Mouse (Mus musculus): ENCODE results near the gene Nalcn. TPM values are rescaled to one million over a fixed set of nuclear protein-coding genes. Genes with fewer than 3 reads are reported as not detected.

The Nalcn gene
- total and polyA plus RNA-seq, 3 experiments = 0.03 TPM; not detected in 2

DNA sequence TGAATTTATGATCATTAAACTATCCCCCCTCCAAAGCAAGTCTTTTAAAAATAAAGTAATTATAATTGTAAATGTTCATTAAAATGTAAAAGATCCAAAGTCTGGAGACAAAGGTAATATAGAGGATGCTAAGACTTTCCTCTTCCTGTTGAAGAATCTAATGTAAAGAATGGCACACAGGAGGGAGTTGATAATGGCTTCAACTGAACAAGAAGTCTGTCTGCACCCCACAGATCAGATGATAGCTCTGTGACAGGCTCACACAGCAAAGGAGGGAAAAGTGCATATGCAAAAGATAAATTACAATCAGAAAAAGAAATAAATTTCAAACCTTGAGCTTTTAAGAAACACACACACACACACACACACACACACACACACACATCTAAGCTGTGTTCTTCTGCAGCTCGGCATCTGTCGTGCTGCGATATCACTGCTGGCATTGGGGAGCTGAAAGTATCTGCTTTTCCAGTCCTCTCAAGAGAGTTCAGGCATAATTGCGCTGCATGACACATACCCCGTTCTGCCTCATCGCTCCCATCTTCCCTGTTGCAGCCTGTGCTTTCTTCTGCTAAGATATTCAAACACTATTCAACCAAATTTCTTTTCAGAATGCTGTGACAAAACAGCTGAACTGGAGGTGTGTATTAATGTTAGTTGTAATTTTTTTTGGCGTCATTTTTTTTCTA lies 250.6 kb downstream of the Nalcn start:
- no peaks in the 10 kb centered on the region for H3K4me1 ChIP-seq (ENCODE audit: control insufficient read depth in 1 of 2, insufficient read depth in 2 of 2, low read length in 2 of 2)
- no peaks in the 10 kb centered on the region; a peak in 1 of 4 replicates for H3K27me3 ChIP-seq (ENCODE audit: control insufficient read depth in 1 of 2, insufficient read depth in 2 of 2, low read length in 2 of 2)
- no peak overlapping the region for H3K9ac ChIP-seq (ENCODE audit: control insufficient read depth, low read depth, low read length, poor library complexity, severe bottlenecking)
- TF ChIP-seq RCOR1 (IDR thresholded peaks at IDR 0.05; ENCODE audit: low read depth, low read length) = no peak
- no peak for TF ChIP-seq MEF2A (IDR thresholded peaks at IDR 0.05; ENCODE audit: extremely low read depth, insufficient replicate concordance, low read depth, low read length, poor library complexity, severe bottlenecking)
- TF ChIP-seq UBTF (IDR thresholded peaks at IDR 0.05; ENCODE audit: borderline replicate concordance, insufficient read depth, low read depth, low read length) = no peak
- no peak for TF ChIP-seq NRF1 (IDR thresholded peaks at IDR 0.05; ENCODE audit: insufficient read depth, low read depth, low read length, poor library complexity, severe bottlenecking)
- no peak for TF ChIP-seq ETS1 (IDR thresholded peaks at IDR 0.05; ENCODE audit: low read depth, low read length)
- no peak for TF ChIP-seq HCFC1 (IDR thresholded peaks at IDR 0.05; ENCODE audit: low read depth, low read length)
- no peak for TF ChIP-seq MAFK (IDR thresholded peaks at IDR 0.05; ENCODE audit: borderline replicate concordance, low read depth, low read length)
- no peak for TF ChIP-seq ZNF384 (IDR thresholded peaks at IDR 0.05; ENCODE audit: low read depth, low read length)
- no peak for TF ChIP-seq GATA1 (IDR thresholded peaks at IDR 0.05; ENCODE audit: low read depth, low read length)
- no peak for TF ChIP-seq ZC3H11A (IDR thresholded peaks at IDR 0.05; ENCODE audit: low read depth, low read length)
- no peak for TF ChIP-seq ZMIZ1 (IDR thresholded peaks at IDR 0.05; ENCODE audit: low read depth, low read length)
- no peak for TF ChIP-seq EP300 (IDR thresholded peaks at IDR 0.05; ENCODE audit: low read depth in 1 of 2, low read length in 2 of 2)
- no peak for TF ChIP-seq E2F4 (IDR thresholded peaks at IDR 0.05; ENCODE audit: borderline replicate concordance, low read depth, low read length)
- no peak for TF ChIP-seq POLR2AphosphoS2 (IDR thresholded peaks at IDR 0.05; ENCODE audit: low read length)
- H3K9me3 ChIP-seq (replicated peaks; ENCODE audit: insufficient read depth, low read length) = no peaks in the 10 kb centered on the region
- no peak overlapping the region for H3K27ac ChIP-seq (ENCODE audit: control insufficient read depth, low read depth, low read length)
- no peaks in the 10 kb centered on the region for H3K79me2 ChIP-seq (ENCODE audit: control insufficient read depth, insufficient read depth, low read length, poor library complexity)
- H3K36me3 ChIP-seq (ENCODE audit: control insufficient read depth in 1 of 2, insufficient read depth in 2 of 2, low read length in 2 of 2) = no peaks in the 10 kb centered on the region
- no peak overlapping the region for H3K4me3 ChIP-seq (ENCODE audit: control insufficient read depth in 1 of 2, insufficient read depth in 1 of 2, low read depth in 2 of 2, low read length in 2 of 2)
- no peak for DNase-seq (ENCODE audit: low read depth, low spot score)

GRCm38 (mm10) chr14:123371522-123371921 lies 255.4 kb downstream of the Nalcn start:
- peak; percentile 92 for TF ChIP-seq RAD21 (IDR thresholded peaks at IDR 0.05; ENCODE audit: low read depth, low read length)
- peak; percentile 79 for TF ChIP-seq ZC3H11A (IDR thresholded peaks at IDR 0.05; ENCODE audit: low read depth, low read length)
- TF ChIP-seq E2F4 (IDR thresholded peaks at IDR 0.05; ENCODE audit: borderline replicate concordance, low read depth, low read length) = no peak
- TF ChIP-seq CTCF (IDR thresholded peaks at IDR 0.05 in 2 of 3, conservative IDR thresholded peaks at IDR 0.05 in 1 of 3; ENCODE audit: control insufficient read depth in 1 of 3, insufficient read depth in 1 of 3, low read depth in 2 of 3, low read length in 3 of 3, poor library complexity in 1 of 3, severe bottlenecking in 1 of 3) = peak; percentile 52 to 78 (median 66)
- 0 out of 2 replicates have a peak, but pooled peaks have one; percentile 26 for TF ChIP-seq BHLHE40 (IDR thresholded peaks at IDR 0.05; ENCODE audit: borderline replicate concordance, low read depth, low read length)
- TF ChIP-seq EP300 (IDR thresholded peaks at IDR 0.05; ENCODE audit: low read depth in 1 of 2, low read length in 2 of 2) = no peak
- peak; percentile 79 for TF ChIP-seq SMC3 (IDR thresholded peaks at IDR 0.05; ENCODE audit: low read depth, low read length)
- Histone ChIP-seq H3K9ac (ENCODE audit: control insufficient read depth, low read depth, low read length, poor library complexity, severe bottlenecking) (no peak overlapping the region), H3K79me2 (ENCODE audit: control insufficient read depth, insufficient read depth, low read length, poor library complexity) (no peaks in the 10 kb centered on the region), H3K27ac (ENCODE audit: control insufficient read depth, low read depth, low read length) (no peak overlapping the region), H3K36me3 (ENCODE audit: control insufficient read depth in 1 of 2, insufficient read depth in 2 of 2, low read length in 2 of 2) (no peaks in the 10 kb centered on the region), H3K4me1 (ENCODE audit: control insufficient read depth in 1 of 2, insufficient read depth in 2 of 2, low read length in 2 of 2) (no peaks in the 10 kb centered on the region), H3K27me3 (ENCODE audit: control insufficient read depth in 1 of 2, insufficient read depth in 2 of 2, low read length in 2 of 2) (no peaks in the 10 kb centered on the region; a peak in 1 of 4 replicates), H3K4me3 (ENCODE audit: control insufficient read depth in 1 of 2, insufficient read depth in 1 of 2, low read depth in 2 of 2, low read length in 2 of 2) (no peak overlapping the region), H3K9me3 (replicated peaks; ENCODE audit: insufficient read depth, low read length) (no peaks in the 10 kb centered on the region)
- peak; percentile 53 for DNase-seq (ENCODE audit: low read depth, low spot score)
